Mouse (Mus musculus) bone marrow, adult 2 months (tissue): ENCODE data around the gene Thap4.
A peak's percentile ranks its signal among the peaks of the same experiment; 100 is the strongest.

Experiments
- CTCF ChIP-seq: fragments of 200-500 bp; IDR thresholded peaks from 2 replicates; pipeline ENCODE4 v1.5.1; 2011; ENCODE audit warnings: low read length, control low read depth; ENCODE audit not compliant: control insufficient read depth, insufficient read depth
- POLR2A ChIP-seq: fragments of 200-500 bp; IDR thresholded peaks from 2 replicates; pipeline ENCODE4 v1.6.1; 2011; ENCODE audit warnings: low read depth, mild to moderate bottlenecking, control low read depth, low read length, borderline replicate concordance; ENCODE audit not compliant: control insufficient read depth

DNA sequence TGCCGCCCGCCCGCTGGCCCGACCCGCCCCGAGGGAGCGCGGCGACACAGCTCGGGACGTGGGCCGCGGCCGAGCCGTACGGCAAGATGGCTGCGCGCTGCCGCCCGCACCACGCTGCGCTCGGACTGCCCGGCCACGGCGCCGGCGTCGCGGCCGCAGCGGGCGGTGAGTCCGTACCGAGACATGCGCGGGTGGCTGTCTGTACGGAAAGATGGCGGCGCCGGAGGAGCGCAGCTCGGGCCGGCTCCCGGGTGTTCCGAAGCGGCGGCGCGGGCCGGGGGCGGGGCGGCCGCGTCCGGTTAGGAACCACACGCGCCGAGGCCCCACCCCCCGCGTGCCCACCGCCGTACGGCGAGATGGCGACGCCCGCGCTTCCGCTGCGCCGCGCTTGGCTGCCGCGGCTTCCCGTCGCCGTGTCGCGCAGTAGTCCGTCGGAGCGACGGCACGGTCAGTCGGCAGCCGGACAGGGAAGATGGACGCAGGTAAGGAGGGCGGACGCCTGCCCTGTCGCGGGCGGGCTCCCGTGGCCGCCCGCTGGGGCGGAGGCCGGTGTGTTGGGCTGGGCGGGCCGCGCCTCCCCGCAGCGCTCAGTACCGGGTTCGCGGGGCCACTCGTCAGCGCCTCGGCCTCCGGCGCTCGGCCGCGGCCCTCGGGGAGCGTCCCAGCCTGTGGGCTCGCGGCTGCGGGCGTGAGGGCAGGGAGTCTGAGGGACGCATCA lies at the start of gene Thap4:
- TF ChIP-seq POLR2A (peak; percentile 87; the same call in 1 of the 2 replicates), CTCF (no peak)
